Mouse (Mus musculus) heart, adult 2 months (tissue): ENCODE measurements at regions not wholly inside any gene's neighbourhood (a gene's known extent, or its start where the extent isn't known, plus 50 kb on each side); places are given as distances from the start of the nearest gene placed in this dataset.

ENCODE experiments used
- CTCF ChIP-seq: fragments of 200-600 bp; IDR thresholded peaks from 2 replicates; pipeline ENCODE4 v1.8.1; 2022; ENCODE audit warnings: antibody characterized with exemption, mild to moderate bottlenecking, moderate library complexity
- EP300 ChIP-seq: fragments of 200-500 bp; IDR thresholded peaks from 2 replicates; pipeline ENCODE4 v1.6.1; 2011; ENCODE audit warnings: low read depth, low read length, control low read depth; ENCODE audit not compliant: insufficient read depth
- POLR2A ChIP-seq: fragments of 200-500 bp; IDR thresholded peaks from 2 replicates; pipeline ENCODE4 v1.6.1; 2011; ENCODE audit warnings: mild to moderate bottlenecking, low read depth, low read length, control low read depth; ENCODE audit not compliant: insufficient read depth

DNA sequence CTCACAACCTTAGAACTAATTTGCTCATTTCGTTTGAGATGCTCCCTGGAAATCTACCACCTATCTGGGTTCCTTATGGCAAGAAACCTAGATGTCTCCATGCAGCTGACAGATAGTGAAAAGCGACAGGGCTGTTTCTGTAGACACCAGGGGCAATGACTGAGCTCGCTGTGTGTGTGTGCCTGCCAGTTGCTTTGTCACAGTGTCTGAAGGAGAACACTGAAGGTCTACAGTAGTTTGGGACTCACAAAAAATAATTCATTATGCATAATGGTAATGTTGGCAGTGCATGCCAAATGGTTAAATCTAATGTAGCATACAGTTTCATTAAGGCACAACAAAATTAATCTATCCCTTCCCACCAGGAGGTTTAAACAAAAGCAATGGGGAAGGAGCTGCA lies 453.2 kb upstream of the Kif2a start:
- TF ChIP-seq POLR2A (no peak), EP300 (no peak), CTCF (no peak)
